Mouse (Mus musculus): ENCODE data around the gene Tmem98. TPM values are rescaled to one million over a fixed set of nuclear protein-coding genes. Genes with fewer than 3 reads are reported as not detected.

Gene Tmem98
- polyA plus RNA-seq, 1 experiment from 2014 or later: 113 TPM

GRCm38 (mm10) chr11:80862941-80863340, 53.0 kb downstream of the Tmem98 start:
- 93% methylated on average over 7 of the region's 7 CpGs for WGBS
- Histone ChIP-seq H3K27me3 (peaks cover 4% of the 10 kb centered on the region; the same call in 1 of the 2 replicates), H3K9me3 (replicated peaks) (no peaks in the 10 kb centered on the region), H3K36me3 (no peaks in the 10 kb centered on the region), H3K4me1 (no peaks in the 10 kb centered on the region), H3K4me3 (replicated peaks) (no peak overlapping the region), H3K4me2 (no peak overlapping the region), H3K27ac (no peak overlapping the region), H3K9ac (no peak overlapping the region)
- ATAC-seq (replicated peaks; ENCODE audit: low FRiP score): no peak

- no peaks in the 10 kb centered on the region for H3K27me3 ChIP-seq
- no peak overlapping the region for H3K4me3 ChIP-seq (replicated peaks)
- no peaks in the 10 kb centered on the region for H3K4me1 ChIP-seq
- no peak overlapping the region for H3K4me2 ChIP-seq
- H3K27ac ChIP-seq: no peak overlapping the region
- no peak for ATAC-seq (replicated peaks; ENCODE audit: low FRiP score)
- H3K36me3 ChIP-seq: no peaks in the 10 kb centered on the region
- WGBS: 95% methylated on average over 1 of the region's 1 CpGs
- no peaks in the 10 kb centered on the region for H3K9me3 ChIP-seq (replicated peaks)
- no peak overlapping the region for H3K9ac ChIP-seq
Observed at GRCm38 (mm10) chr11:80868039-80868438, 58.1 kb downstream of the Tmem98 start.

Other genes starting within 250 kb of the Tmem98 start
- gene Myo1d, start 30.1 kb upstream of the Tmem98 start, polyA plus RNA-seq (2015; fragmentation: Nextera tagmentation; extraction: Ambion mirVana): 14.4 and 15.8 TPM in 2 replicates
- gene Spaca3, start 48.2 kb downstream of the Tmem98 start, polyA plus RNA-seq (2015; fragmentation: Nextera tagmentation; extraction: Ambion mirVana): not detected in 2 replicates

Data from kidney, embryonic 15.5 days (tissue).